Mouse (Mus musculus) forebrain, embryonic 11.5 days (tissue): ENCODE measurements around the gene Cnksr1. TPM values are rescaled to one million over a fixed set of nuclear protein-coding genes. Genes with fewer than 3 reads are reported as not detected.
"Not testable (repeated sequence)": the region's sequence is repeated elsewhere in the genome, so short reads cannot be mapped to it uniquely, and the experiment has no call there.

Experiments
- ATAC-seq: fragments of 200-750 bp; cut with Nextera tagmentation; replicated peaks from 2 replicates; pipeline ENCODE4 v1.8.0; 2017; ENCODE audit warnings: moderate TSS enrichment; ENCODE audit not compliant: low FRiP score
- DNase-seq: peaks from one replicate; pipeline ENCODE4 v3.0.0-alpha.2; 2017; ENCODE audit warnings: low spot score
- H3K27ac ChIP-seq: fragments of 300-500 bp; sonication (generic); 2 replicates; pipeline ENCODE4 v1.5.1; 2014; ENCODE audit warnings: low read depth, low read length
- H3K27me3 ChIP-seq: fragments of 300-500 bp; sonication (generic); 2 replicates; pipeline ENCODE4 v1.6.1; 2014; ENCODE audit warnings: mild to moderate bottlenecking, low read length, mixed read lengths; ENCODE audit not compliant: control insufficient read depth, insufficient read depth
- H3K36me3 ChIP-seq: fragments of 300-500 bp; sonication (generic); 2 replicates; pipeline ENCODE4 v1.6.1; 2014; ENCODE audit warnings: mild to moderate bottlenecking, low read length, moderate library complexity, mixed read lengths; ENCODE audit not compliant: control insufficient read depth, insufficient read depth
- H3K4me1 ChIP-seq: fragments of 300-500 bp; sonication (generic); replicated peaks from 2 replicates; pipeline ENCODE4 v1.6.1; 2014; ENCODE audit warnings: low read length, mixed read lengths; ENCODE audit not compliant: control insufficient read depth, insufficient read depth
- H3K4me2 ChIP-seq: fragments of 300-500 bp; sonication (generic); 2 replicates; pipeline ENCODE4 v1.6.1; 2014; ENCODE audit warnings: low read depth, mild to moderate bottlenecking, low read length, moderate library complexity, mixed read lengths; ENCODE audit not compliant: severe bottlenecking
- H3K4me3 ChIP-seq: fragments of 300-500 bp; sonication (generic); 2 replicates; pipeline ENCODE4 v1.5.1; 2014; ENCODE audit warnings: low read depth, low read length
- H3K9ac ChIP-seq: fragments of 300-500 bp; sonication (generic); 2 replicates; pipeline ENCODE4 v1.6.1; 2014; ENCODE audit warnings: low read length
- H3K9me3 ChIP-seq: fragments of 300-500 bp; sonication (generic); 2 replicates; pipeline ENCODE4 v1.6.1; 2016; ENCODE audit warnings: low read length, mixed read lengths; ENCODE audit not compliant: control insufficient read depth
- WGBS: fragments of 180-500 bp; shearing (Covaris S2); extraction: QIAGEN DNeasy Blood & Tissue Kit; methylation state at CpG from one replicate; pipeline ENCODE4 v1.1.7; 2014; 5-methylcytosine and 5-hydroxymethylcytosine counted together
- polyA plus RNA-seq: library from polyadenylated mRNA; unstranded; fragments of >200 nt; fragmentation: Nextera tagmentation; extraction: Ambion mirVana; gene quantifications from 2 replicates; pipeline ENCODE4 v1.2.1, GENCODE M21; 2014

The Cnksr1 gene
- polyA plus RNA-seq, 1 experiment from 2014 or later, result 0.45 TPM

GRCm38 (mm10) chr4:134271979-134272378 lies 33.8 kb upstream of the Cnksr1 start:
- no peak overlapping the region for H3K4me3 ChIP-seq
- H3K9me3 ChIP-seq, result no peaks in the 10 kb centered on the region
- H3K27ac ChIP-seq, result no peak overlapping the region
- no peaks in the 10 kb centered on the region for H3K36me3 ChIP-seq
- WGBS, result 85% methylated on average over 7 of the region's 7 CpGs
- no peaks in the 10 kb centered on the region; the same call in 1 of the 2 replicates for H3K4me1 ChIP-seq
- no peak overlapping the region for H3K4me2 ChIP-seq
- H3K9ac ChIP-seq, result no peak overlapping the region
- ATAC-seq, result no peak
- DNase-seq, result no peak
- no peaks in the 10 kb centered on the region for H3K27me3 ChIP-seq

DNA sequence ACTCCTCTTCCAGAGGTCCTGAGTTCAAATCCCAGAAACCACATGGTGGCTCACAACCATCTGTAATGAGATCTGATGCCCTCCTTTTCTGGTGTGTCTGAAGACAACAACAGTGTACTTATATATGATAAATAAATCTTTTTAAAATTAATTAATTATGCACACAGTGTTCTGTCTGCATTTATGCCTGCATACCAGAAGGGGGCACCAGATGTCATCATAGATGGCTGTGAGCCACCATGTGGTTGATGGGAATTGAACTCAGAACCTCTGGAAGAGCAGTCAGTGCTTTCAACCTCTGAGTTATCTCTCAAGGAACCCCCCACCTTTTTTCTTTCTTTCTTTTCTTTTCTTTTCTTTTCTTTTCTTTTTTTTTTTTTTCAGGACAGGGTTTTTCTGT lies 31.4 kb upstream of the Cnksr1 start:
- H3K9me3 ChIP-seq, H3K9ac ChIP-seq, H3K36me3 ChIP-seq, H3K27me3 ChIP-seq, DNase-seq, H3K4me3 ChIP-seq, ATAC-seq, H3K4me2 ChIP-seq, H3K27ac ChIP-seq, H3K4me1 ChIP-seq: not testable (repeated sequence)

DNA sequence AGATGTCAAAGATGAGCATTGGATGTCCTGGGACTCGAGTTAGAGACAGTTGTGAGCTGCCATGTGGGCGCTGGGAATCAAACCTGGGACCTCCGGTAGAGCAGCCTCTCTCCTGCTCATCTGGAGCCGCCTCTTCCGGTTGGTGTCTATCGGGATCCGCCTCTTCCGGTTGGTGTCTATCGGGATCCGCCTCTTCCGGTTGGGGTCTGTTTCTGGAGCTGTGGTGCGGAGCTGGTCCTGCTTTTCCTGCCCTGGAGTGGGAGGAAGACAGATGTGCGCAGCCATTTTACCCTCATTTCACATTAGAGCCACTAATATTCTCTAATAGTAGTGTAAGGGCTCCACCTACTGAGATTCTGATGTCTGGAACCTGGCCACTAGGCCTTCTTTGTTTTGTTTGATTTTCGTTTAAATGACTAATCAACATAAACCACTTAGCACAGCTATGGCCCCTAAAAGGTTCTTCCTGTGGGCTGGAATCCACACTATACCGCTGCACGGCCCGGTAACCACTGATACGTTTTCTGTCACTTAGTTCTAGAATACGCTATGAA lies 30.0 kb upstream of the Cnksr1 start:
- WGBS, result 90% methylated on average over 19 of the region's 19 CpGs
- DNase-seq, result no peak
- no peak overlapping the region for H3K27ac ChIP-seq
- no peak for ATAC-seq
- no peak overlapping the region for H3K9ac ChIP-seq
- H3K4me2 ChIP-seq, result no peak overlapping the region
- no peaks in the 10 kb centered on the region for H3K27me3 ChIP-seq
- H3K4me3 ChIP-seq, result no peak overlapping the region
- H3K9me3 ChIP-seq, result no peaks in the 10 kb centered on the region
- H3K4me1 ChIP-seq, result no peaks in the 10 kb centered on the region
- H3K36me3 ChIP-seq, result no peaks in the 10 kb centered on the region

GRCm38 (mm10) chr4:134265860-134266585 lies 27.8 kb upstream of the Cnksr1 start:
- Histone ChIP-seq H3K4me2 (no peak overlapping the region), H3K9ac (no peak overlapping the region), H3K4me1 (no peaks in the 10 kb centered on the region), H3K27me3 (no peaks in the 10 kb centered on the region), H3K4me3 (no peak overlapping the region), H3K9me3 (no peaks in the 10 kb centered on the region), H3K27ac (no peak overlapping the region), H3K36me3 (no peaks in the 10 kb centered on the region)
- DNase-seq (no peak), ATAC-seq (no peak)
- WGBS, result 69% methylated on average over 9 of the region's 9 CpGs

- peak; percentile 80 for DNase-seq
Observed at GRCm38 (mm10) chr4:134263191-134263590, 25.0 kb upstream of the Cnksr1 start.

GRCm38 (mm10) chr4:134258354-134258753 lies 20.2 kb upstream of the Cnksr1 start:
- DNase-seq (no peak), ATAC-seq (no peak)
- Histone ChIP-seq H3K9me3 (no peaks in the 10 kb centered on the region), H3K9ac (no peak overlapping the region), H3K36me3 (no peaks in the 10 kb centered on the region), H3K4me1 (peaks cover 26% of the 10 kb centered on the region), H3K27me3 (peaks cover 9% of the 10 kb centered on the region), H3K4me3 (no peak overlapping the region), H3K27ac (no peak overlapping the region), H3K4me2 (no peak overlapping the region)
- 68% methylated on average over 11 of the region's 11 CpGs for WGBS

More at GRCm38 (mm10) chr4:134263191-134263590, 25.0 kb upstream of the Cnksr1 start:
- Histone ChIP-seq H3K4me1 (no peaks in the 10 kb centered on the region), H3K9me3 (no peaks in the 10 kb centered on the region), H3K4me3 (no peak overlapping the region), H3K36me3 (no peaks in the 10 kb centered on the region), H3K27me3 (no peaks in the 10 kb centered on the region), H3K27ac (no peak overlapping the region), H3K9ac (no peak overlapping the region), H3K4me2 (no peak overlapping the region)
- 39% methylated on average over 6 of the region's 6 CpGs for WGBS
- no peak for ATAC-seq

GRCm38 (mm10) chr4:134257198-134258009 lies 19.2 kb upstream of the Cnksr1 start:
- no peak overlapping the region; the same call in 1 of the 2 replicates for H3K27ac ChIP-seq
- no peaks in the 10 kb centered on the region for H3K36me3 ChIP-seq
- ATAC-seq, result no peak
- 7% methylated on average over 11 of the region's 11 CpGs for WGBS
- H3K4me1 ChIP-seq, result peaks cover 34% of the 10 kb centered on the region
- H3K9ac ChIP-seq, result peak overlapping the region; percentile 13; the same call in 1 of the 2 replicates
- no peak for DNase-seq
- H3K27me3 ChIP-seq, result peaks cover 18% of the 10 kb centered on the region
- H3K4me2 ChIP-seq, result no peak overlapping the region
- no peaks in the 10 kb centered on the region for H3K9me3 ChIP-seq
- H3K4me3 ChIP-seq, result no peak overlapping the region

DNA sequence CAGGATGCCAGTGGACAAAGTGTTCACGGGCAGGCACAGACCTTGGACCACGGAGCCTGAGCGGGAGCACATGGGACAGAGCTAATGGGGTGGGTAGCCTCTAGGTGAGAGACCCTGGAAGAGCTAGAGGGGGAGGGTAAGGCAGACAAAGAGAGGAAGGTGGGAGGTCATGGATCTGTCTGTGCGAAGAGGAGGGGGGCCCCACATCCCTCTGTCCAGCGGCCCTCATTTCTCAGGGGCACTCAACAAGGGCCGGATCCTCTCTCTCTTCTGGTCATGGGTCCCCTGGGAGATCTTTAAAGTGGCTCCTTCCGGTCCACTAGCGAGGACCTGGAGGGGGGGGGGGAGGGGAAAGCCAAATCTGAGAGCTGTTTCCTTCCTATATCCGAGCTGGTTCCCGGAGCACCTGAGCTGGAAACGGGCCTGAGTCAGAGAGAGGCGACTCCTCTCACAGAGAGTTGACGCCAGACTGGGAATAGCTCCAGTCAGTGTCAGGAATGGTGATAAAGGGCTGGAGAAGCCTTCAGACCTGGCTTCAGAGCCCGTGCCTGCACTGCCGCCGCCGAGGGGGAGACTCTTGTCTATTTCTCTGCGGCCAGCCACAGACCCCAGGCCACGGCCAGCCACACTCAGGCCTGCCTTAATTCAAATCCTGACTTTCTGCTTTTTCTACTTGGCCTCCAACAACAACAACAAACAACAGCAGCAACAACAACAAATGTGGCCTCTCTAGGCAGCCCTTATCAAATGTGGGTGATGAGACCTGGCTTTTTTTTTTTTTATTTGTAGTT lies 18.4 kb upstream of the Cnksr1 start:
- no peaks in the 10 kb centered on the region for H3K36me3 ChIP-seq
- H3K9ac ChIP-seq, result peak overlapping the region; percentile 13; the same call in 1 of the 2 replicates
- no peak for DNase-seq
- no peak overlapping the region for H3K4me3 ChIP-seq
- no peak overlapping the region for H3K4me2 ChIP-seq
- H3K27ac ChIP-seq, result no peak overlapping the region; the same call in 1 of the 2 replicates
- no peak; the same call in 1 of the 2 replicates for ATAC-seq
- H3K9me3 ChIP-seq, result no peaks in the 10 kb centered on the region
- peaks cover 26% of the 10 kb centered on the region for H3K27me3 ChIP-seq
- peaks cover 41% of the 10 kb centered on the region for H3K4me1 ChIP-seq
- WGBS, result 6% methylated on average over 18 of the region's 19 CpGs
